In the genomic region with DNA sequence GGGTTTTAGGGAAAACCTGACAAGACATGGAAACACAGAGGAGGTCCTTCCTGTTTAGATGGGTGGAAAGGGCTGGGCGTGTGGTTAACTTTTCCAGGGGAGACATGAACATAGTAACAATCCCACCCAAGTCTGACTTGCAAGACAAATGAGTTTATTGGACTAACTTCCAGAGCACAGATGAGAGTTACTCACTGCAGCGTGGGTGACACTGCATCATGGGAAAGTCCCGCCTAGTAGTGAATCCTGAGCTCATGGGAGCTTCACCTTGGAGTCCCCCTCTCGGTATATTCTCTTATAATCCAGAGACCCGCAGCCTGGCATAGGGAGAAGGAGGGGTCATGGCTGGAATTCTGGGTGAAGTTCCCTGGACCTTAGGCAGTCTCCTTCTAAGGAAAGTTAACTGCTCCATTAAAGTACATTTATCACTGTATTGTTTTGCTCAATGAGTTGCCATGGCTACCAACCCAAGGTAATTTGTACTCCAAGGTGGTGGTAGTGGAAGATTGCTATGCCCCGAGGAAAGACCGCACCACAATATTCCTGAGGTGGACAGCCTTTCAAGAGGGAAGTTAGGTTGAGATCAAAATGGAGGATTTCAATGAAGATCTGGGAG, we compare ENCODE assay signal across 32 mouse cellular contexts. TPM values are rescaled to one million over a fixed set of nuclear protein-coding genes. Genes with fewer than 3 reads are reported as not detected.
A peak's percentile ranks its signal among the peaks of the same experiment; 100 is the strongest.
DNase-seq lines count a peak whose midpoint lies in the region; ATAC-seq and TF ChIP-seq lines count a peak whose summit lies in the region.
"Had no signal": no experiment of that assay in that cellular context is flagged by ENCODE, and none has a peak within 500 bp of the region (broad histone marks: within the 10 kb centered on the region; RNA-seq: fewer than 3 reads in every experiment).

No protein-coding gene starts in this region.

- H3K36me3 ChIP-seq in lung, postnatal 0 days (ENCODE audit: insufficient read depth, low read length) = no peaks in the 10 kb centered on the region
- H3K36me3 ChIP-seq in ES-E14 (ENCODE audit: control insufficient read depth, insufficient read depth, low read length, poor library complexity, severe bottlenecking) = no peaks in the 10 kb centered on the region
- H3K36me3 ChIP-seq: embryonic facial prominence, embryonic 12.5 days; limb, embryonic 12.5 days; midbrain, embryonic 10.5 days; midbrain, embryonic 15.5 days; neural tube, embryonic 15.5 days had no signal

- TF ChIP-seq EP300 in lung, postnatal 0 days (IDR thresholded peaks at IDR 0.05) = peak; percentile 71

- H3K4me1 ChIP-seq in lung, postnatal 0 days (ENCODE audit: insufficient read depth, low read depth, low read length) = no peaks in the 10 kb centered on the region; the same call in 1 of the 2 replicates
- peaks cover 14 to 32% of the 10 kb centered on the region in 2 experiments for H3K4me1 ChIP-seq in ES-E14 (ENCODE audit: control insufficient read depth in 2 of 2, insufficient read depth in 2 of 2, low read length in 2 of 2, poor library complexity in 1 of 2)
- H3K4me1 ChIP-seq: embryonic facial prominence, embryonic 12.5 days had no signal

- H3K9ac ChIP-seq in lung, postnatal 0 days (replicated peaks; ENCODE audit: low read depth) = no peak overlapping the region
- H3K9ac ChIP-seq in ES-E14 (ENCODE audit: insufficient read depth, low read depth, low read length, poor library complexity, severe bottlenecking) = no peak overlapping the region; the same call in 1 of the 2 replicates
- H3K9ac ChIP-seq: embryonic facial prominence, embryonic 12.5 days; hindbrain, embryonic 14.5 days; limb, embryonic 12.5 days; midbrain, embryonic 15.5 days; neural tube, embryonic 15.5 days had no signal

- TF ChIP-seq CTCF in lung, postnatal 0 days (IDR thresholded peaks at IDR 0.05) = no peak

- no peaks in the 10 kb centered on the region for H3K27me3 ChIP-seq in lung, postnatal 0 days (replicated peaks; ENCODE audit: insufficient read depth, low read length)
- H3K27me3 ChIP-seq: embryonic facial prominence, embryonic 12.5 days; limb, embryonic 12.5 days; midbrain, embryonic 15.5 days had no signal

- no peak overlapping the region for H3K4me3 ChIP-seq in lung, postnatal 0 days (ENCODE audit: low read depth, low read length)
- no peak overlapping the region for H3K4me3 ChIP-seq in ES-E14 (ENCODE audit: insufficient read depth in 1 of 2, low read depth in 1 of 2, low read length in 2 of 2, poor library complexity in 1 of 2, severe bottlenecking in 1 of 2)
- H3K4me3 ChIP-seq: embryonic facial prominence, embryonic 12.5 days; left cerebral cortex, adult 2 months; limb, embryonic 12.5 days; midbrain, embryonic 10.5 days; midbrain, embryonic 15.5 days; neural tube, embryonic 15.5 days had no signal

- H3K27ac ChIP-seq in lung, postnatal 0 days (ENCODE audit: low read length) = no peak overlapping the region
- peak overlapping the region; percentile 51; the same call in 1 of the 2 replicates for H3K27ac ChIP-seq in ES-E14 (ENCODE audit: insufficient read depth, low read depth, low read length, poor library complexity, severe bottlenecking)
- H3K27ac ChIP-seq: embryonic facial prominence, embryonic 12.5 days; hindbrain, embryonic 14.5 days; left cerebral cortex, adult 2 months; limb, embryonic 12.5 days; midbrain, embryonic 10.5 days; midbrain, embryonic 15.5 days; neural tube, embryonic 15.5 days had no signal

- no peak overlapping the region for H3K4me2 ChIP-seq in lung, postnatal 0 days (replicated peaks; ENCODE audit: low read depth, low read length)
- H3K4me2 ChIP-seq: embryonic facial prominence, embryonic 12.5 days; hindbrain, embryonic 14.5 days; limb, embryonic 12.5 days; liver, embryonic 11.5 days; midbrain, embryonic 15.5 days; neural tube, embryonic 15.5 days had no signal

- no peaks in the 10 kb centered on the region for H3K9me3 ChIP-seq in lung, postnatal 0 days (ENCODE audit: low read length)
- no peaks in the 10 kb centered on the region for H3K9me3 ChIP-seq in ES-E14 (ENCODE audit: control insufficient read depth, insufficient read depth, low read depth, low read length)
- H3K9me3 ChIP-seq: embryonic facial prominence, embryonic 12.5 days; midbrain, embryonic 15.5 days; neural tube, embryonic 15.5 days had no signal

- peak; percentile 88 for DNase-seq in heart, adult 11 months
- no peak for DNase-seq in heart, postnatal 10 days
- peak; percentile 35 for DNase-seq in lung, postnatal 0 days (ENCODE audit: low spot score)
- no peak for DNase-seq in lung, adult 18-20 months
- DNase-seq in ES-E14 (ENCODE audit: low read depth, low spot score) = peak; percentile 54
- DNase-seq in ovary, postnatal 14 days (ENCODE audit: low spot score) = no peak
- no peak for DNase-seq in urinary bladder, postnatal 10 days (ENCODE audit: low spot score)
- DNase-seq: adrenal gland, adult 2 months; adrenal gland, postnatal 36 days; cerebellum, adult 2 months; cerebellum, postnatal 25 days; embryo, embryonic 11 days; kidney, adult 11 months; kidney, postnatal 14 days; lung, postnatal 10 days; right cerebral cortex, postnatal 25 days; thymus, adult 2 months; thymus, postnatal 36 days had no signal

- intact Hi-C loops in heart, postnatal 10 days (cut with DNase I) = no loop called here

- 74% methylated on average over 7 of the region's 7 CpGs for WGBS in lung, postnatal 0 days

- ATAC-seq in lung, postnatal 0 days = no peak
- ATAC-seq: activated CD4-positive, CD25-positive, alpha-beta regulatory T cell, adult 4 months; forebrain, embryonic 14.5 days; inflammation-experienced regulatory T-cells, adult 6 months; midbrain, embryonic 15.5 days had no signal

- in situ Hi-C loops in ES-E14 (cut with MboI; ENCODE audit: low sequenced_read_pairs in 2 of 2, unreplicated experiment in 2 of 2) = no loop called here

TF ChIP-seq in ES-E14, 5 proteins besides CTCF, POLR2A, EP300 and RAD21:
- TF ChIP-seq MAFK (IDR thresholded peaks at IDR 0.05; ENCODE audit: insufficient read depth, low read depth, low read length) (no peak), CHD2 (IDR thresholded peaks at IDR 0.05; ENCODE audit: low read depth, low read length) (no peak), ZC3H11A (IDR thresholded peaks at IDR 0.05; ENCODE audit: borderline replicate concordance, low read depth, low read length) (no peak), HCFC1 (IDR thresholded peaks at IDR 0.05; ENCODE audit: borderline replicate concordance, insufficient read depth, low read length) (no peak), ZNF384 (IDR thresholded peaks at IDR 0.05; ENCODE audit: low read depth, low read length) (no peak)

RNA-seq across cellular contexts. Expression of gene Xirp1, which starts 14.1 kb away (rescaled TPM):
- 100 to 1,000 TPM; 147 to 150 TPM for total RNA-seq in heart, postnatal 10 days (2021)
- polyA plus RNA-seq in lung, postnatal 0 days (2015; fragmentation: Nextera tagmentation; extraction: Ambion mirVana) = 0.21 and 0.35 TPM in 2 replicates
- 0.05 and 0.13 TPM in 2 replicates for total RNA-seq in ES-E14 (2012; rRNA removed)
- total RNA-seq: hematopoietic stem cell, adult 5-6 weeks; megakaryocyte progenitor cell, adult 5-6 weeks had no signal
- polyA plus RNA-seq: activated CD4-positive, CD25-positive, alpha-beta regulatory T cell, adult 4 months; forebrain, embryonic 14.5 days; hindbrain, embryonic 14.5 days; inflammation-experienced regulatory T-cells, adult 6 months; kidney, embryonic 14.5 days; midbrain, embryonic 10.5 days; midbrain, embryonic 15.5 days had no signal

RNA-seq across cellular contexts. Expression of gene Csrnp1, which starts 24.9 kb away (rescaled TPM):
- 10 to 100 TPM in 1 of 2 experiments, 1 to 10 TPM in 1; 9.9 to 19.0 TPM for total RNA-seq in heart, postnatal 10 days (2021)
- 9.4 and 10.5 TPM in 2 replicates for polyA plus RNA-seq in lung, postnatal 0 days (2015; fragmentation: Nextera tagmentation; extraction: Ambion mirVana)
- total RNA-seq in ES-E14 (2012; rRNA removed) = 40.6 and 57.8 TPM in 2 replicates

Comparison
In these comparisons a context has a peak if more than half of its experiments do, and no peak if none do; other contexts are left out.
1. DNase-seq: peak in heart, adult 11 months (single experiment), lung, postnatal 0 days (single experiment) and ES-E14 (single experiment); none in heart, postnatal 10 days (0 of 2), lung, adult 18-20 months (0 of 2), ovary, postnatal 14 days (single experiment) and urinary bladder, postnatal 10 days (single experiment).
2. RNA of gene Xirp1, which starts 14.1 kb away (total RNA-seq): 147 to 150 TPM in heart, postnatal 10 days; 0.05 to 0.13 TPM in ES-E14; every median in the first group is over 100 times any median in the second.